Mouse (Mus musculus): ENCODE results near the gene Gm4131. TPM values are rescaled to one million over a fixed set of nuclear protein-coding genes. Genes with fewer than 3 reads are reported as not detected.

Gene Gm4131
- total RNA-seq, 2 experiments from 2014 or later, result not detected

Other genes starting within 250 kb of the Gm4131 start
- under 1 TPM in 1 of 2 experiments, not detected in 1; 0.18 TPM for gene Gucy1b2, start 110.6 kb downstream of the Gm4131 start, total RNA-seq (2021)
- gene Fam124a, start 11.2 kb downstream of the Gm4131 start, total RNA-seq (2021), result 1 to 10 TPM; 3.2 to 3.8 TPM
- not detected for gene Serpine3, start 96.7 kb upstream of the Gm4131 start, total RNA-seq (2021)
- gene Ints6, start 194.2 kb upstream of the Gm4131 start, total RNA-seq (2021), result 10 to 100 TPM; 19.0 to 25.0 TPM